Mouse (Mus musculus): Measurements from ENCODE around the gene Heca.
"Not testable (repeated sequence)": the region's sequence is repeated elsewhere in the genome, so short reads cannot be mapped to it uniquely, and the experiment has no call there.

Gene Heca

GRCm38 (mm10) chr10:17880038-17880437, 67.8 kb downstream of the Heca start:
- in situ Hi-C loops (cut with MboI), result no loop called here

- in situ Hi-C loops (cut with MboI), result no loop called here
These were observed 69.6 kb downstream of the Heca start for GRCm38 (mm10) chr10:17878002-17878919.

DNA sequence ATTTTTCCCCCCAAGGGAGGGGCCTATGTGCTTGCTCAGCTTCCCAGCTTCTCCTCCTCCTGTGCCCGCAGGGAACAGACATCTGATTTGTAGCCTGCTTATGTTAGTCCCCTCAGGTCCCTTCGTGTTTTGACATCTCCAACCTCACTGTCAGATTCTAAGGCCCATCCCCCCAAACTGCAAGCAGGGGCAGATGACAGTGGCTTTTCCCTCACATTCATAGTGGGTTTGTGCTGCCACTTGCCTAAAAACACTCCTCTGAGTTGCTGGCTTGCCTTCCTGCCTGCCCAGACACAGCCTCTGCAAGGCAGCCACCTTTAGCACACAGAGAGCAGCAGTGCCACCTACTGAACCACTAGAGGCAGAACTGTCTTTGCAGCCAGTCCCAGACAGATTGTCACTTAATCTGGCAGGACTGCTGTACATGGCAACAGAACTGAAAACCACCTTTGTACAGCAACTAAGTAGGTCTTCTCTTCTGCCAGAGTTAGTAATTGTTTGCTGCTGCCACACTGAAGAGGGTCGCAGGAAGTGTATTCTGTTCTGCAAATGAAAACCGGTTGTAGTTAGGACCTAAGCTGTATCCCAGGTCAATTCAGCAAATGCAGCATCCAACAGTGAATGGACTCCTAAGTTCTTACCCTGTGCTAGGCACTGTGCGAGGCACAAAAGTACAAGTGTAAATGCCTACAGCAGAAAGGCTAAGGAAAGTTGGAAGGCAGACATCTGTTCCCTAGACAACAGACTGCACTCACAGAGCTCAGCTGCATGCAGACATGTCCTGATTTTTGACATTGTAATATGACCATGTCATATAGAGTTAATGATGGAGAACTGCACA, 77.8 kb downstream of the Heca start:
- in situ Hi-C loops (cut with MboI), result no loop called here

GRCm38 (mm10) chr10:17860701-17861480, 87.0 kb downstream of the Heca start:
- in situ Hi-C loops (cut with MboI), result no loop called here

DNA sequence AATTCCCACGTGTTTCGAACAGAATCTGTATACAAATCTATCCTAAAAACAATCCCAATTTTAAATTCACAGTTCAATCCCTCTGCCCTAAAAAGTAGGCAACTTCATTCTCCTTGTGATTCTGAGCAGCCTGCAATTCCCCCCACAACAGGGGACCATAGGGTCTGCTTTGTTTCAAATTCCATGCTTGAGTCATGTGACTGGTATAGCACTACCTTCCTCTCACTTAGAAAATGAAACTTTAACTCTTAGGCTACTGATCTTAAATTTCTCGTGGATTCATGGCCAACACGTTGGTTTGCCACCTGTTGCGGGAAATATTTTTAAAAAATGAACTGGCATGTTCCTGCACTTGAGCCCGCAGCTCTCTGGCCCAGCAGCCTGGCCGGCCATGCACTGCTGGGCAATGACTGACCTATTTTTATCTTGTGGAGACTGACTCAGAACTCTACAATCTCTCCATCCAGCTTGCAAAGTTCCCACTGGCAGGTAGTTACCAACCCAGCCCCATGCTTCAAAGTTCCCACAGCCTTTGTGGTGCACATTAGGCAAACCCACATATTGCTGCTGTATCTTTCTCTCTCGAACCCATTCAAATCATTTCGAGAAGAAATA, 90.1 kb downstream of the Heca start:
- in situ Hi-C loops (cut with MboI), result no loop called here

DNA sequence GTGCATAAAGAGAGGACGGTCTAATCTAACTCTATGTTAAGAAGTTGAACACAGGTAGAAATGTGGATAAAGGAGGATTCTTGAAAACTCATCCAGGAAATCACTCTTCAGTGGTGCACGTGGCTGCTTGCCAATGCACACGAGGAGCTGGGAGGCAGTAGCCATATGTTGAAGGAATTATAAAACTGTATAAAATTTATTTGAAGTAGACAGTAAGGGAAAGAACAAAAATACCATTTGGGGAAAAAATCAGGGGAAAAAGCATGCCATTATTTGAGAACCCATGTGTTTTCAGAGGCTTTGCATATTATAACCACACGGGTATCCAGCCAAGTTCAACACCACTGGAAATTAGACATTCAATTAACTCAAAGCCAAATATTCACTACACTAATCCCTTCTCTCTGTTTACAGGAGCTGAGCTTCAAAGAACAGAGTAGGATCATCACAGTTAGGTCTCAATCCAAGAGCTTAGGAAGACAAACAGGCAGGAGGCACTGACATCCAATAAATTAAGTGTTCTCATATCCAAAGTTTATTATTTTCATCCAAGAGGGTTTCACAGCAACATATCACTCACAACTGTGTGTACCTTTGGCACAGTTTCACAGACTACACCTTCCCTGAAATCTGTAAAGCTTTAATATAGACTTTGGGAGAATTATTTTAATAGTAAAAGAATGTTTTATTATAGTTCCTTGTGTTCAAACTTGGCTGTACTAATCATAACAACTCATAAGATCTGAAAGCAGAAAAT, 102.9 kb downstream of the Heca start:
- in situ Hi-C loops (cut with MboI), result no loop called here

DNA sequence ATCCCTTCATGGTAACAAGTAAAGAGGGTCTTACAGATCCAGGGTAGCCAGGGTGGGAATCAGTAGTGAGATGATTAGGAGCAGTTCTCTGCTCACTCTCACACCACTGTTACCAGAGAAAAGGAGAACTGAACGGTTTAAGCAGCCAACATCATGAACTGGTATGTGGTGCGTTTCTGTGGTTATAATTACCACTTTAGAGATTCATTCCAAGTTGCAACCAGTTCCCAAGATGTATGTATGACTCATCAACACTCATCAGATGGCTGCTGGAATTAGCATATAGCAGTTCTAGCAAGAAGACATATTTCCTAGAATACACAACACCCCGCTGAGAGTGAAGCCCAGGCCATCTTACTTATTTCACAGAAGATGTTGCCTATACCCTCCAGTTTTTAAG, 105.8 kb downstream of the Heca start:
- in situ Hi-C loops (cut with MboI), result no loop called here

- in situ Hi-C loops (cut with MboI), result no loop called here
These were observed 111.6 kb downstream of the Heca start for GRCm38 (mm10) chr10:17836275-17836674.

- in situ Hi-C loops (cut with MboI), result no loop called here
These were observed 112.8 kb downstream of the Heca start for GRCm38 (mm10) chr10:17835031-17835430.

GRCm38 (mm10) chr10:17831041-17831440, 116.8 kb downstream of the Heca start:
- in situ Hi-C loops (cut with MboI), result no loop called here

DNA sequence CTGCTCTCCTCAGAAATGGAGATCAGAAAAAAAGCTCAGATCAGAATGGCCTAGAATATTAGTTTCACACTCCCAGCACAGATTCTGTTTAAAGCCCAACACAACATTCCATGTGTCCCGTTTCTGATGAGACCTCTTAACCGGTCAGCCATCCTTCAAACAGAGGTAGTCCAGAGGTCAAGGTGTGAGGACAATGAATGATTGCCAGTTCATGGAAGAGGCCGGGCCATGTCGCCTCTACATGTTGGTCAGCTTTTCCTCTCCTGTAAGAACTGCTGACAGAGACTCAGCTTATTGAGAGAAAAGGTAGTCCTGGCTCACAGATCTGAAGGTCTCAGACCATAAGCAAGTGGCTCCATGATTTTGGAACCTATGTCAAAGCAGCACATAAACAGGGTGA, 118.7 kb downstream of the Heca start:
- in situ Hi-C loops (cut with MboI), result no loop called here

DNA sequence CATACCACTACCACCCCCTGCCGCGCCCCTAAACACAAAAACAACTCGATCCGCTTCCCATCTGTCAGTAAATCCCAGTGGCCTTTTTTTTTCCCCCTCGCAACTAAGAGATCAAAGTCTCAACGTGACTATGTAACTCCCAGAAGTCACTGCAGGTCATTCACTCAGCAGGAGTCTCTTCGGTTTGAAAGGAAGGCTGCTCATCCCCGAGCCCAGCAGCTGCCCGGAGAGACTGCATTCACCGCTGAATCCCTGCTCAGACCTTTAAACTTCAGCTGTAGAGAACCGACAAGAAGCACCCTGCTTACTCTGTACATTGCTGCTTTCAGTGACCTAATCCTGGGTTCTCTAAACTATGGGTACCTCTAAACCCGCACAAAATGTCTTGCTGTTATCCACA, 120.5 kb downstream of the Heca start:
- in situ Hi-C loops (cut with MboI), result no loop called here

- in situ Hi-C loops (cut with MboI), result not testable (repeated sequence)
These were observed 127.4 kb downstream of the Heca start for GRCm38 (mm10) chr10:17820422-17820821.
